Mouse (Mus musculus) liver, embryonic 14.5 days (tissue): ENCODE data around the gene Pbp2. TPM values are rescaled to one million over a fixed set of nuclear protein-coding genes. Genes with fewer than 3 reads are reported as not detected.

Experiments used
- ATAC-seq: fragments of 200-750 bp; cut with Nextera tagmentation; 2 replicates; pipeline ENCODE4 v1.8.0; 2017; ENCODE audit warnings: moderate number of reproducible peaks, mild to moderate bottlenecking, moderate library complexity; ENCODE audit not compliant: insufficient read depth
- DNase-seq, 3 experiments: peaks; one replicate each; pipeline ENCODE4 v3.0.0-alpha.2; 2012 to 2013; ENCODE audit warnings: low read depth in 3 of 3, low spot score in 3 of 3
- H3K27ac ChIP-seq: fragments of 300-500 bp; sonication (generic); 2 replicates; pipeline ENCODE4 v1.5.1; 2014; ENCODE audit warnings: moderate library complexity, mild to moderate bottlenecking, control low read depth, inconsistent platforms
- H3K27me3 ChIP-seq: fragments of 300-500 bp; sonication (generic); 2 replicates; pipeline ENCODE4 v1.6.1; 2014; ENCODE audit warnings: mild to moderate bottlenecking, low read length, moderate library complexity; ENCODE audit not compliant: control insufficient read depth, insufficient read depth
- H3K36me3 ChIP-seq: fragments of 300-500 bp; sonication (generic); replicated peaks from 2 replicates; pipeline ENCODE4 v1.6.1; 2014; ENCODE audit warnings: low read depth; ENCODE audit not compliant: control insufficient read depth, insufficient read depth
- H3K4me1 ChIP-seq, 2 experiments: fragments of 200-500 bp in 1 of 2; fragments of 300-500 bp in 1 of 2; sonication (generic) in 1 of 2; replicated peaks; 2 replicates each; pipeline ENCODE4 v1.6.1; 2012 to 2014; ENCODE audit warnings: antibody characterized with exemption in 1 of 2, inconsistent platforms in 1 of 2, low read length in 1 of 2; ENCODE audit not compliant: control insufficient read depth in 2 of 2, insufficient read depth in 2 of 2
- H3K4me2 ChIP-seq: fragments of 300-500 bp; sonication (generic); 2 replicates; pipeline ENCODE4 v1.6.1; 2014; ENCODE audit warnings: low read depth, mild to moderate bottlenecking, control low read depth, moderate library complexity
- H3K4me3 ChIP-seq, 2 experiments: fragments of 200-500 bp in 1 of 2; fragments of 300-500 bp in 1 of 2; sonication (generic) in 1 of 2; 2 replicates each; pipeline ENCODE4 v1.5.1; 2012 to 2014; ENCODE audit warnings: low read depth in 2 of 2, low read length in 2 of 2, mild to moderate bottlenecking in 2 of 2, control low read depth in 1 of 2, inconsistent platforms in 1 of 2, moderate library complexity in 1 of 2; ENCODE audit not compliant: insufficient read depth in 1 of 2
- H3K9ac ChIP-seq: fragments of 300-500 bp; sonication (generic); replicated peaks from 2 replicates; pipeline ENCODE4 v1.6.1; 2014; ENCODE audit warnings: mild to moderate bottlenecking, control low read depth, moderate library complexity
- H3K9me3 ChIP-seq: fragments of 300-500 bp; sonication (generic); 2 replicates; pipeline ENCODE4 v1.6.1; 2016; ENCODE audit warnings: low read length, mixed read lengths; ENCODE audit not compliant: control insufficient read depth
- CTCF ChIP-seq: IDR thresholded peaks from 2 replicates; pipeline ENCODE4 v1.5.1; 2016; ENCODE audit warnings: antibody characterized with exemption, low read depth, control low read depth
- EP300 ChIP-seq: IDR thresholded peaks from 2 replicates; pipeline ENCODE4 v1.6.1; 2016; ENCODE audit warnings: antibody characterized with exemption, low read depth
- WGBS: fragments of 180-500 bp; shearing (Covaris S2); extraction: QIAGEN DNeasy Blood & Tissue Kit; methylation state at CpG from one replicate; pipeline ENCODE4 v1.1.7; 2014; ENCODE audit not compliant: insufficient replicate concordance; 5-methylcytosine and 5-hydroxymethylcytosine counted together
- polyA plus RNA-seq, 2 experiments: library from polyadenylated mRNA; depleted of rRNA in 1 of 2; stranded (reverse) in 1 of 2; unstranded in 1 of 2; fragments of >200 nt; fragmentation: Nextera tagmentation in 1 of 2; extraction: Ambion mirVana in 1 of 2; gene quantifications; 2 replicates each; pipeline versions ENCODE4 v1.2.1 to v1.2.3; 2012 to 2014

Pbp2 gene
- polyA plus RNA-seq, 2 experiments, result not detected

DNA sequence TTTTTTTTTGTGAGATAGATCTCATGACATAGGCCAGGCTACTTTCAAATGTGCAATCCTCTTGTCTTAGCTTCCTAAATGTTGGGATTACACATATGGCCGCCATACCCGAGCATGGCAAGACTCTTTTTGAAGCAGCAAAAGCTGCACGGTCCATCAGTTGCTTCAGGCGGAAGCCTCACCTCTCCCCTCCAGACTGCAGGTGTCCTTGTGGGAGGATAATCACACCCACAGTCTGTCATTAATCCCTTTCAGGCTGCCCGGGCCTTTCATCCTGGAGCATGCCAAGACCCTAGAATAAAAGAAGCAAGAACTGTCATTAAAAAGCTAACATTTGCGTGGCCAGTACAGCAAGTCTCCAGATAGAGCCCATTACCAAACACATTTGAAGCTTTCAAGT is 40.6 kb downstream of the Pbp2 start:
- ATAC-seq, result no peak
- H3K4me2 ChIP-seq, result no peak overlapping the region

DNA sequence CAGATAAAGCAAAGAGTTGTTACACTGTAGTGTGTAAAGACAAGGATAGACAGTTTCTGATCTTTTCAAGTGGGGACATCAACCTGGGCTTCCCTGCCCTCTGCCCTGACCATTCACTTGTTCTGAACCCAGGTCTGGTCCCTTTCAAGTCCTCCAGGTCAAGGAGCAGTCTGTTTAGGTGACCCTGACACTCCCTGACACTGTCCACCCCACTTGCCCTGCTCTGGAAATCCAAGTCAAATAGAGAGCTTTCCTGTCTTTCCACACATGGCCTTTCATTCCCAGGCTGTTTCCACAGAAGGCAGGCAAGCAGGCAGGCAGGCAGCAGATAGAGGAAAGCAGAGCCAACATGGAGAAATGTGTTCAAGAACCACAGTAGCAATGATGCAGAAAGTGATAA is 41.8 kb downstream of the Pbp2 start:
- DNase-seq, result no peak
- Histone ChIP-seq H3K9me3 (peaks cover 3% of the 10 kb centered on the region; the same call in 1 of the 2 replicates), H3K27me3 (no peaks in the 10 kb centered on the region), H3K4me3 (no peak overlapping the region), H3K4me2 (no peak overlapping the region), H3K9ac (no peak overlapping the region), H3K36me3 (no peaks in the 10 kb centered on the region), H3K4me1 (no peaks in the 10 kb centered on the region; a peak in 1 of 4 replicates), H3K27ac (no peak overlapping the region)
- TF ChIP-seq EP300 (no peak), CTCF (no peak)
- ATAC-seq, result no peak

More for the DNA sequence above, 40.6 kb downstream of the Pbp2 start:
- Histone ChIP-seq H3K9me3 (no peaks in the 10 kb centered on the region), H3K27ac (no peak overlapping the region), H3K4me1 (no peaks in the 10 kb centered on the region; a peak in 1 of 4 replicates), H3K27me3 (no peaks in the 10 kb centered on the region), H3K36me3 (no peaks in the 10 kb centered on the region), H3K4me3 (no peak overlapping the region), H3K9ac (no peak overlapping the region)
- DNase-seq, result no peak
- no peak for TF ChIP-seq CTCF
- no peak for TF ChIP-seq EP300
- WGBS, result 68% methylated on average over 6 of the region's 6 CpGs

DNA sequence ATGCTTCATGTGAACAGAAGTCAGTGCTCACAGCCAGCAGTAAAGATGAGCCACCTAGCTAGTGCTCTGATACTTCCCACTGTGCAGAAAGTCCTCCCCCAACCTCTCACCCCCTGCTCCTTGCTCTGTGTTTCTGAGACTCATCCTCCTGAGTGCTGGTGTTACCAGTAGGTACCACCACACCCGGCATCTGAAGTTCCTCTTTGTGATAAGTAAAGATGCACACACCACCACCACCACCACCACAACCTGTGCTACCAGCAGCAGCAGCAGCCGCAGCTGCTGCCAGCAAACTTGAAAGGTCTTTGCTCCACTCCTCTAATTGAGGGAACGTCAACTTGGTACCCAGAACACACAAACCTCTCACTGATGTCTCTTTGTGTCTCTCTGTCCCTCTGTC is 43.0 kb downstream of the Pbp2 start:
- Histone ChIP-seq H3K9me3 (peaks cover 3% of the 10 kb centered on the region; the same call in 1 of the 2 replicates), H3K9ac (no peak overlapping the region), H3K4me2 (no peak overlapping the region), H3K27me3 (no peaks in the 10 kb centered on the region), H3K36me3 (no peaks in the 10 kb centered on the region), H3K27ac (no peak overlapping the region), H3K4me3 (no peak overlapping the region), H3K4me1 (no peaks in the 10 kb centered on the region; a peak in 1 of 4 replicates)
- no peak for TF ChIP-seq EP300
- no peak for TF ChIP-seq CTCF
- WGBS, result 27% methylated on average over 3 of the region's 3 CpGs
- no peak for DNase-seq
- ATAC-seq, result no peak

DNA sequence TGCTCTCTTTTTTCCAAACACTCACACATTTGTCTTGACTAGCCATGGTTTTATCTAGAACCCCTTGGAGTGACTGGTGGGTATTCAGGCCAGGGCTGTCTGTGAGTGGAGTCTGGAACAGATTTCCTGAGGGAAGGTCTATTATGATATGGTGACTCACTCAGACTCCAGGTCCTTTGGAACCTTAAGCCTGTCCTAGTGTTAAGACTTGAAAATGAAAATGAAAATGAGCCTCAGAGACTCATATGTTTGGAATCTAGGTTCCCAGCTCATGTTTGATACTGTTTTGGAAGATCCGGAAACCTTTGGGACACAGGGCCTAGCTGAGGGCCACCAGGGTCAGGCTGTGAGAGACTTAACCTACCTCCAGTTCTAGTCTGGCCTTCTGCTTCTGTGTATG is 44.1 kb downstream of the Pbp2 start:
- Histone ChIP-seq H3K9me3 (peaks cover 3% of the 10 kb centered on the region; the same call in 1 of the 2 replicates), H3K4me2 (no peak overlapping the region), H3K4me3 (no peak overlapping the region), H3K9ac (no peak overlapping the region), H3K4me1 (no peaks in the 10 kb centered on the region; a peak in 1 of 4 replicates), H3K36me3 (no peaks in the 10 kb centered on the region), H3K27ac (no peak overlapping the region), H3K27me3 (no peaks in the 10 kb centered on the region)
- no peak for ATAC-seq
- TF ChIP-seq CTCF (no peak), EP300 (no peak)
- 76% methylated on average over 1 of the region's 1 CpGs for WGBS
- no peak for DNase-seq

DNA sequence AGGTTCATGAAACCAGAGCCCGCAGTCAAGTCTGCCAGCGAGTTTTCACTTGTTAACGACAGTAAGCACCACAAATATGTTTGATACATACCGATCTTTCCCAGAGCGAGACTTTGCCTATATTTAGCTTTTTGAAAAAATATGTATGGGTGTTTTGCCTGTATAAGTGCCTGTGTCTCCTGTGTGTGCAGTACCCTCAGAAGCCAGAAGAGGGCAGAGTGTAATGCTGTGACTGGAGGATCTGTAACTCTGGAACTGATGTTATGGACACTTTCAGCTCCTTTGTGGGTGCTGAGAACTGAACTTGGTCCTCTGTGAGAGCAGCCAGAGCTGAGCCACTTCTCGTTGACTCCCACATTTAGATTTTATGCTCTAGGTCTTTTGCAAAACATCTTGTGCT is 46.1 kb downstream of the Pbp2 start:
- ATAC-seq, result no peak
- DNase-seq, result no peak
- Histone ChIP-seq H3K36me3 (no peaks in the 10 kb centered on the region), H3K4me3 (no peak overlapping the region), H3K27me3 (no peaks in the 10 kb centered on the region), H3K27ac (no peak overlapping the region), H3K9ac (no peak overlapping the region), H3K4me2 (no peak overlapping the region), H3K9me3 (peaks cover 3% of the 10 kb centered on the region; the same call in 1 of the 2 replicates), H3K4me1 (no peaks in the 10 kb centered on the region; a peak in 1 of 4 replicates)
- peak; percentile 59 for TF ChIP-seq CTCF
- no peak for TF ChIP-seq EP300
- WGBS, result 80% methylated on average over 6 of the region's 6 CpGs
